Mouse (Mus musculus): ENCODE measurements around the gene Sash1. TPM values are rescaled to one million over a fixed set of nuclear protein-coding genes. Genes with fewer than 3 reads are reported as not detected.

Gene Sash1
- total RNA-seq (2021) = 10 to 100 TPM; 46.9 to 55.4 TPM
- long read RNA-seq, experiment 1, partial matches to known transcripts = 1 of 4 reads
- long read RNA-seq, experiment 1, other reads (novel, unspliced or antisense) = 3 of 4 reads
- long read RNA-seq, experiment 2, full-length matches to known transcripts = 1 of 3 reads
- long read RNA-seq, experiment 2, partial matches to known transcripts = 1 of 3 reads
- long read RNA-seq, experiment 2, other reads (novel, unspliced or antisense) = 1 of 3 reads

DNA sequence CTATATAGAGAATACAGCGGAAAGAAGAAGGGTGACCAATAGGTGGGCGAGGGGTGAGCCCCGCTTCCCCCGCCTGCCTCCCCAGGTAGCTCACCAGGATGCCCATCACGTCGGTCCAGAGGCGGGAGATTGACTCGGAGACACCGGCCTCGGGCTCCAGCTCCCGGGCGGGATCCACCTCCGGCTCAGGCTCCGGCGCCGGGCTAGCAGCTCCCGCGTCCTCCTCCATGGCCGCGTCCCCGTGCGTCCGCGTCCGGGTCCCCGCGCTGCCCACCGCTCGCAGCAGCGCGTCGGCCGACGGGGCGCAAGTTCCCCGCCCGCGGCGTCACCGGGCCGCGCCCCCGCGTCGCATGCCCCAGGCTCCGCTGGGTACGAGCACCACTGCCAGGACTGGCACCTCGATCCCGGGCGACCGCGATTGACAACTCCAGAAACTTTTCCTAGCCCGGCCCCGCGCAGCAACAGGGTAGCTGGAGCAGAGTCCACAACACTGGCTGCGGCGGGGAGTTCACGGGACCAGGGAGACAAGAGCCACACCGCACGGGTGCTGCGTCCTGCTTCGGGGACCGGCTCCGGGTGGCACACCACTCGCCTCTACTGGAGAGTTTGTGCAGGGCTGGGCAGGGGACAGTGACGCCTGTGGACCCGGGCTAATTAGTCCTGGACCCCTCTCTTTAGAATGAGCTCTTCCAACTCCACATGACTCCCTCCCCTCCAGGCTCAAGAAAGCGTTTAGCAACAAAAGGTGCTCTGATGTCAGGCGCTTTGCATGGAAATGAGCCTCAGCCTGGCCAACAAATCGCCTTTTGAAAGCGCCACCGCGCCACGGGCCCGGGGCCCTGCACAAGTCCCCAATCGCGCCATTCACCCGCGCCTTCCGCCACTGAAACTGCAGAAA, at the start of gene Sash1:
Gene Sash1, minus strand, starts transcription at position 441 of the 898 bp plus-strand sequence.
- peak; percentile 62 to 72 for DNase-seq (ENCODE audit: extremely low spot score in 1 of 2, low spot score in 2 of 2)
- peak within 1 kb of the TSS; percentile 47 for H3K4me3 ChIP-seq
- intact Hi-C loops (cut with DNase I) = loop anchor here (5.0 kb wide), 1 partner anchor 41 kb away; no protein-coding TSS in a partner anchor
- no peak for TF ChIP-seq CTCF (IDR thresholded peaks at IDR 0.05)
- peak within 1 kb of the TSS; percentile 75 for H3K27ac ChIP-seq

- H3K27ac ChIP-seq = no peak overlapping the region
- intact Hi-C loops (cut with DNase I) = no loop called here
- no peak for TF ChIP-seq CTCF (IDR thresholded peaks at IDR 0.05)
Observed at GRCm38 (mm10) chr10:8935601-8936000, 49.7 kb upstream of the Sash1 start.

DNA sequence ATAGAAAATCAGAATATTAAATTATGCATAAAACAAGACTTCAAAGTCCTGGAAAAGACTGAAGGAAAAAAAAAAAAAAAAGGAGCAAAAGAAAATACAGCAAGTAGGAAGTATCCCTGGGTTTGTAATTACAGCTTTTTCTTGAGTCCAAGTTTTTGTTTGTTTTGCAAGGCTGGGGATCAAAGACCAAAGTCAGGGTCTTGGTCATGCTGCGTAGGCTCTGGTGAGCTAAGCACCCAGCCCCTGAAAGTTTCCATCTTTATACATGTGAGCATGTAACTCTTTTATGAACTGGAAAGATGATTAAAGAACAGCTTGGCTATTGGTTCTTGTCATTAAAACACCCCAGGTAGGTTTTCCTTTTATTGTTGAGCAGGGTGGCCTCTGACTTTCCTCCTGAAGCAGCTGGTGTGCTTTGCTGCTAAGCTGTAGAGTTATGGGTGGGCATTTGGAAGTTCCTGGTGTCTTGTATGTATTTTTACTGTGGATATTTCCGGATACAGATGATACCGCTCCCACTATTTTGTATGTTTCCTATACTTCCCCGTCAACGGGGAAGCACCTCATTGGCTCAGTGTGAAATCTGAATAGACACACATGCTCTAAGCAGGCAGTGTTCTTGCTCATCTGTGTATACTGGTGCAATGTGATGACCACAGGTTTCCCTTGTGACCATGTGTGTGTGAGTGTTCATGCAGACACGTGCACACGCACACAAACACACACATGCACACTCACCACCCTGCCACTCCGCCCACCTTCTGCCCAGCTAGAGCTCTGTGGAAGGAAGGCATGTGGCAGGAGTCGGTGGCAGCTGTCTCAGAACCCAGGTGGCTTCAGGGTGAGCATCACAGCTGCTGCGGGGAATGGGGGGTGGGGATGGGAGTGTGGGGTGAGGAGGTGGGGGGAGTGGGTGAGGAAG, 47.8 kb upstream of the Sash1 start:
- H3K27ac ChIP-seq = no peak overlapping the region
- intact Hi-C loops (cut with DNase I) = no loop called here
- H3K4me3 ChIP-seq = no peak overlapping the region
- no peak for TF ChIP-seq CTCF (IDR thresholded peaks at IDR 0.05)
- DNase-seq (ENCODE audit: extremely low spot score in 1 of 2, low spot score in 2 of 2) = no peak

More at GRCm38 (mm10) chr10:8935601-8936000, 49.7 kb upstream of the Sash1 start:
- no peak overlapping the region for H3K4me3 ChIP-seq
- DNase-seq (ENCODE audit: extremely low spot score in 1 of 2, low spot score in 2 of 2) = no peak

DNA sequence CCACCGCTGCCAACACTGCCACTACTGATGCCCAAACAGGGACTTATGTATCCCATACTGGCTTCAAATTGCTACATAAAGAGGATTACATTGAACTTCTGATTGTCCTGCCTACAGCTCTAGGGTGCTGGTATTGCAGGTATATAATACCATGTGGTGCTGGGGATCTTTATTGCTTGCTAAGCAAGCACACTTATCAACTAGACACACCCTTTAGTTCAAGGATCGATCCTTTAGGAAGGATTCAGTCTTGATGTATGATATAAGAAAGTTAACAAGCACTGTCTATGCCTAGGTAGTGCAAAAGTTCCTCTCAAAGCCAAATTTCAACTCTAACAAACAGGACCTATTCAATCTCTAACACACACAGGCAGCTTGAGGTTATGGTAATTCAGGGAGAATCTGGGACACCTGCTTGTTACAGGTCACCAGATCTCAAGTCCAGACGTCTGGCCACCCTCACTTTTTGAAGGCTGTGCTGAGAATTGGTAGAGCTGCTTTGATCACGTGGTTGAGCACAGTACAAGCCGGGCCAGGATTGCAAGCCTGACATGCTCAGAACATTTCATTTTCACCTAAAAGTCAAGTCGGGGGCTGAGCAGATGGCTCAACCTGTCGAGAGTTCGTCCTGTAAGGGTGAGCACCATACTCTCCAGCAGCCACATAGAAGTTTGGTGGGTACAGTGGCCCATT, 45.8 kb upstream of the Sash1 start:
- H3K4me3 ChIP-seq = no peak overlapping the region
- H3K27ac ChIP-seq = no peak overlapping the region
- DNase-seq (ENCODE audit: extremely low spot score in 1 of 2, low spot score in 2 of 2) = no peak
- TF ChIP-seq CTCF (IDR thresholded peaks at IDR 0.05) = no peak
- intact Hi-C loops (cut with DNase I) = no loop called here

DNA sequence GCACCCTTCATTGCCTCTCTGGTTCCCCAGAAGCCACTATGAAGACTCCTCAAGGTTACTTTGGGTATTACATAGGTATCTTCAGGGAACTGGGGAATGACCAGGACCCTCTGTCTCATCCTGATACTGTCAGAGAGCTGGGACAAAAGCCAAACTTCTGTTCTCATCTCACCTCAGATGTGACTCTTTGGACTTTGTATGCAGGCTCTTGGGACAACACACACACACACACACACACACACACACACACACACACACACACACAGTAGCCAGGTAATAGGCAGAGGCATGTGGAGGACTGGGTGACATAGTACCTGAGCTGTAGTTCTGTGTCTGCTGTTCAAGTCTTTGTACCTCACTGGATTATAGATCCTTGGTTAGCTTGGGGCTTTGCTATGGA, 44.8 kb upstream of the Sash1 start:
- DNase-seq (ENCODE audit: extremely low spot score in 1 of 2, low spot score in 2 of 2) = no peak
- Histone ChIP-seq H3K27ac (no peak overlapping the region), H3K4me3 (no peak overlapping the region)
- no peak for TF ChIP-seq CTCF (IDR thresholded peaks at IDR 0.05)
- intact Hi-C loops (cut with DNase I) = no loop called here

- no peak overlapping the region for H3K4me3 ChIP-seq
- intact Hi-C loops (cut with DNase I) = loop anchor here (5.0 kb wide), 1 partner anchor 42 kb away; the partner anchor contains the start of gene Sash1
- DNase-seq (ENCODE audit: extremely low spot score in 1 of 2, low spot score in 2 of 2) = peak in 1 of 2 experiments; percentile 13
- TF ChIP-seq CTCF (IDR thresholded peaks at IDR 0.05) = no peak
- H3K27ac ChIP-seq = 0 out of 2 replicates have a peak overlapping the region, but pooled peaks have one; percentile 5
Observed at GRCm38 (mm10) chr10:8928775-8929647, 43.1 kb upstream of the Sash1 start.

DNA sequence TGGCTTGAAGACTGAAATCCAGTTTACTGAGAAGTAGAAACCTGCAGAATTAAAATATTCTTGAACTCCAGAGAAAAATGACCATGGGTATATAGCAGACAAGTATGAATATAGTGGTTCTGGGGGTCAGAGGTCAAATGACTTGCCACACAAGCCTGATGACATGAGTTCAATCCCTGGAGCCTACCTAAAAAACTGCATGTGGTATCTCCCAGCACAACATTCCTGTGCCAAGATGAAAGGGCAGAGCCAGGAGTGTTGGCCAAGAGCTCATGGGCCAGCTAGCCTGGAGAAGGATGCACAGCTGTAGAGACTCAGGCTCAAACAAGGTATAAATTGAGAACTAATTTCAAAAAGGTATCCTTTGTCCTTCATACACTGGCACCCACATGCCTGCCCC, 42.4 kb upstream of the Sash1 start:
- TF ChIP-seq CTCF (IDR thresholded peaks at IDR 0.05) = no peak
- no peak overlapping the region for H3K4me3 ChIP-seq
- intact Hi-C loops (cut with DNase I) = loop anchor here (5.0 kb wide), 1 partner anchor 41 kb away; the partner anchor contains the start of gene Sash1
- DNase-seq (ENCODE audit: extremely low spot score in 1 of 2, low spot score in 2 of 2) = no peak
- no peak overlapping the region for H3K27ac ChIP-seq

GRCm38 (mm10) chr10:8926906-8927305, 41.0 kb upstream of the Sash1 start:
- intact Hi-C loops (cut with DNase I) = loop anchor here (5.0 kb wide), 1 partner anchor 40 kb away; the partner anchor contains the start of gene Sash1
- no peak for TF ChIP-seq CTCF (IDR thresholded peaks at IDR 0.05)
- DNase-seq (ENCODE audit: extremely low spot score in 1 of 2, low spot score in 2 of 2) = no peak
- H3K4me3 ChIP-seq = no peak overlapping the region
- H3K27ac ChIP-seq = no peak overlapping the region

- no peak for TF ChIP-seq CTCF (IDR thresholded peaks at IDR 0.05)
- no peak overlapping the region for H3K27ac ChIP-seq
- intact Hi-C loops (cut with DNase I) = loop anchor here (5.0 kb wide), 1 partner anchor 39 kb away; the partner anchor contains the start of gene Sash1
- no peak overlapping the region for H3K4me3 ChIP-seq
- no peak for DNase-seq (ENCODE audit: extremely low spot score in 1 of 2, low spot score in 2 of 2)
Observed at GRCm38 (mm10) chr10:8926295-8926694, 40.4 kb upstream of the Sash1 start.

- TF ChIP-seq CTCF (IDR thresholded peaks at IDR 0.05) = no peak
- intact Hi-C loops (cut with DNase I) = loop anchor here (5.0 kb wide), 1 partner anchor 38 kb away; the partner anchor contains the start of gene Sash1
Observed at GRCm38 (mm10) chr10:8925299-8925698, 39.4 kb upstream of the Sash1 start.

More at GRCm38 (mm10) chr10:8925299-8925698, 39.4 kb upstream of the Sash1 start:
- no peak overlapping the region for H3K27ac ChIP-seq
- no peak overlapping the region for H3K4me3 ChIP-seq
- DNase-seq (ENCODE audit: extremely low spot score in 1 of 2, low spot score in 2 of 2) = no peak
